Mouse (Mus musculus): ENCODE data around the gene Gtf3c1. TPM values are rescaled to one million over a fixed set of nuclear protein-coding genes. Genes with fewer than 3 reads are reported as not detected.

Gene Gtf3c1
- total RNA-seq, 2 experiments from 2014 or later: 73.5 to 87.1 TPM

DNA sequence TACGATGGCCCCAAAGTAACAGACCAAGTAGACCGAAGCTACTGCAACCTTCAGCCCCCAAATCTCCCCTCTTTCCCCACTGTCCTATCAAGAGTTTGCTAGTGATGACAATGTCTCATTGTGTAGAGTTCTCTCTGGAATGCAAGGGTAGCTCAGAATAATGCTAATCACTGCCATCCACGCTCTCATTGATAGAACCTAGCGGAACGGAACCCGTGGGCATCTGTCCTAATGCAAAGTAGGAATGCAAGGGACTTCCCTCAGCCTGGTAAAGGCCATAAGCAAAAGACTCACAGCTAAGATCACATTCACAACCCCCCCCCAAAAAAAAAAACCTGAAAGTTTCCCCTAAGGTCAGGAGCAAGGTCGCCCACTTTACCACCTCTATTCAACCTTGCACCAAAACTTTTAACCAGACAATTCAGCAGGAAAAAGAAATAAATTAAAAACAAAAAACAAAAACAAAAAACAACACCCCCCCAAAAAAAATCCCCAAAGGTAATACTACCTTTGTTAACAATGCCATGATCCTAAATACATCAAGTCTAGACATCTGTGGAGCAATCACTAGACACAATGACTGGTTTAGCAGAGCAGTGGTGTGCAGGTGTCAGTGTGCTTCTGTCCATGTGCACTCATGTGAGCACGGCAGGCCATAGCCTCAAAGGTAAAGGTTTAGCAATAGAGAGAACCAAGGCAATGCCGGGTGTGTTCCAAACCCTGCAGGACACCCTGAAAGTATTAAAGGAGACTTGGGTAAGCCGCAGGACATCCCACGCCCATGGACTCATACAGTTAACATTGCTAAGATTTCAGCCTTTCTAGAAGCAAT lies 109.8 kb downstream of the Gtf3c1 start:
- no peak for DNase-seq
- intact Hi-C loops (cut with DNase I): no loop called here

DNA sequence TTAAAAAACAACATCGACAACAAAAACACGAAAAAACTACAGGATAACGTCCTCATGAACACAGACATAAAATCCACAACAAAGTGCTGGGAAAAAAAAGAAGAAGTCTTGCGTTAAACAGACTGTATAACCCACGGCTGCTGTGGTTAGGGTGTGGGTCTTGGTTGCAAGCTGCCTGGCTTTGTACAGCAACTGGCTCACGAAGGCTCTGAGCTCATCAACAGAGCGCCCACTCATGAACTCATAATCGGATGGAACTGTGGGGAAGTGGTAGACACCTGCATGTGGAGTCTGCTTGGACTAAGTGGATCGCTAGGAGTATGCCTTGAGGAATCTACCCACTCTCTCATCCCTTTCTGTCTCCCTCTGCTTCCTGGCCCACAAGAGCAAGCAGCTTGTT lies 110.5 kb downstream of the Gtf3c1 start:
- DNase-seq: no peak
- intact Hi-C loops (cut with DNase I): no loop called here

DNA sequence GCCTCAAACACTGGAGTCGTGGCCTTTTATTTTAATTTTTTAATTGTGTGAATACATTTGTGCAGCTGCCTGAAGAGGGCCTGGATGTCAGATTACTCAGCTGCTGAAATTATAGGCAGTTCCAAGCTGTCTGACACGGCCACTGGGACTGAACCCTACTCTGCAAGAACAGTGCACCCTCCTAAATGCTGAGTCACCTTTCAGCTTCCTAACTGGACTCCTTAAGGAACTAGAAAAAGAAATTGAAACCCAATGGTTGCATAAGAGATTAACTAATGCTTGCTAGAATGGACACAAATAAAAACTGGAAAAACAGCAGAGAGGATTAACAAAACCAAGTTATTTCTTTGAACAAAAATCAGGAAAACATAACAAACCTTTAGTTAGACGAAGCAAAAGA lies 111.2 kb downstream of the Gtf3c1 start:
- DNase-seq: no peak
- intact Hi-C loops (cut with DNase I): no loop called here

GRCm38 (mm10) chr7:125593831-125594230 lies 113.7 kb downstream of the Gtf3c1 start:
- DNase-seq: no peak
- intact Hi-C loops (cut with DNase I): no loop called here

Other genes with a start within 250 kb of the Gtf3c1 start
- 10 to 100 TPM; 43.6 to 45.8 TPM for gene Nsmce1, start 216.2 kb downstream of the Gtf3c1 start, total RNA-seq (2021)
- gene Il4ra, start 155.7 kb downstream of the Gtf3c1 start, total RNA-seq (2021): 10 to 100 TPM; 25.1 to 29.6 TPM
- gene Il21r, start 104.4 kb downstream of the Gtf3c1 start, total RNA-seq (2021): under 1 TPM; 0.67 to 0.74 TPM
- 10 to 100 TPM; 14.7 to 17.3 TPM for gene D430042O09Rik, start 108 bp upstream of the Gtf3c1 start, total RNA-seq (2021)